Mouse (Mus musculus) hindbrain, embryonic 13.5 days (tissue): ENCODE measurements at regions not wholly inside any gene's neighbourhood (a gene's known extent, or its start where the extent isn't known, plus 50 kb on each side); places are given as distances from the start of the nearest gene placed in this dataset.

ENCODE experiments used
- ATAC-seq: fragments of 200-750 bp; cut with Nextera tagmentation; 2 replicates; pipeline ENCODE4 v1.8.0; 2017; ENCODE audit warnings: moderate TSS enrichment; ENCODE audit not compliant: low FRiP score
- H3K27ac ChIP-seq: fragments of 300-500 bp; sonication (generic); 2 replicates; pipeline ENCODE4 v1.5.1; 2015; ENCODE audit warnings: inconsistent platforms, mild to moderate bottlenecking, moderate library complexity
- H3K27me3 ChIP-seq: fragments of 300-500 bp; sonication (generic); 2 replicates; pipeline ENCODE4 v1.6.1; 2015; ENCODE audit warnings: mild to moderate bottlenecking, inconsistent platforms
- H3K36me3 ChIP-seq: fragments of 300-500 bp; sonication (generic); 2 replicates; pipeline ENCODE4 v1.6.1; 2015; ENCODE audit warnings: mild to moderate bottlenecking, inconsistent platforms
- H3K4me1 ChIP-seq: fragments of 300-500 bp; sonication (generic); replicated peaks from 2 replicates; pipeline ENCODE4 v1.6.1; 2015; ENCODE audit warnings: inconsistent platforms
- H3K4me2 ChIP-seq: fragments of 300-500 bp; sonication (generic); 2 replicates; pipeline ENCODE4 v1.6.1; 2015; ENCODE audit warnings: inconsistent platforms, mild to moderate bottlenecking, moderate library complexity
- H3K4me3 ChIP-seq: fragments of 300-500 bp; sonication (generic); 2 replicates; pipeline ENCODE4 v1.5.1; 2015; ENCODE audit warnings: mild to moderate bottlenecking, inconsistent platforms
- H3K9ac ChIP-seq: fragments of 300-500 bp; sonication (generic); 2 replicates; pipeline ENCODE4 v1.6.1; 2015; ENCODE audit warnings: mild to moderate bottlenecking, inconsistent platforms
- H3K9me3 ChIP-seq: fragments of 300-500 bp; sonication (generic); 2 replicates; pipeline ENCODE4 v1.6.1; 2016; ENCODE audit warnings: inconsistent platforms
- WGBS: fragments of 180-500 bp; shearing (Covaris S2); methylation state at CpG from one replicate; pipeline ENCODE4 v1.1.7; 2015; 5-methylcytosine and 5-hydroxymethylcytosine counted together

- ATAC-seq = no peak
- Histone ChIP-seq H3K9ac (no peak overlapping the region), H3K4me2 (no peak overlapping the region), H3K27me3 (no peaks in the 10 kb centered on the region), H3K4me3 (no peak overlapping the region), H3K27ac (peak overlapping the region; percentile 86), H3K9me3 (no peaks in the 10 kb centered on the region), H3K36me3 (no peaks in the 10 kb centered on the region), H3K4me1 (peaks cover 22% of the 10 kb centered on the region)
Measured at GRCm38 (mm10) chr17:9777165-9777564, 107.6 kb upstream of the Pabpc6 start.

- 26% methylated on average over 8 of the region's 9 CpGs for WGBS
- H3K4me2 ChIP-seq = no peak overlapping the region
Measured at GRCm38 (mm10) chr17:9776286-9777016, 106.9 kb upstream of the Pabpc6 start.

GRCm38 (mm10) chr17:9775668-9776151, 106.2 kb upstream of the Pabpc6 start:
- H3K36me3 ChIP-seq = no peaks in the 10 kb centered on the region
- WGBS = 18% methylated on average over 9 of the region's 9 CpGs
- H3K4me2 ChIP-seq = no peak overlapping the region
- no peaks in the 10 kb centered on the region for H3K27me3 ChIP-seq
- H3K9me3 ChIP-seq = no peaks in the 10 kb centered on the region
- peak; percentile 91 for ATAC-seq
- no peak overlapping the region for H3K9ac ChIP-seq
- H3K27ac ChIP-seq = peak overlapping the region; percentile 85
- no peak overlapping the region for H3K4me3 ChIP-seq
- peaks cover 22% of the 10 kb centered on the region for H3K4me1 ChIP-seq

More at GRCm38 (mm10) chr17:9776286-9777016, 106.9 kb upstream of the Pabpc6 start:
- H3K4me1 ChIP-seq = peaks cover 22% of the 10 kb centered on the region
- H3K4me3 ChIP-seq = no peak overlapping the region
- H3K9me3 ChIP-seq = no peaks in the 10 kb centered on the region
- no peaks in the 10 kb centered on the region for H3K27me3 ChIP-seq
- H3K36me3 ChIP-seq = no peaks in the 10 kb centered on the region
- no peak overlapping the region for H3K9ac ChIP-seq
- H3K27ac ChIP-seq = peak overlapping the region; percentile 86
- peak; percentile 81 for ATAC-seq

- Histone ChIP-seq H3K36me3 (no peaks in the 10 kb centered on the region), H3K4me3 (no peak overlapping the region), H3K4me1 (peaks cover 22% of the 10 kb centered on the region), H3K9ac (no peak overlapping the region), H3K9me3 (no peaks in the 10 kb centered on the region), H3K27me3 (no peaks in the 10 kb centered on the region), H3K4me2 (no peak overlapping the region), H3K27ac (peak overlapping the region; percentile 85)
- 54% methylated on average over 11 of the region's 11 CpGs for WGBS
- peak; percentile 41; the same call in 1 of the 2 replicates for ATAC-seq
Measured at GRCm38 (mm10) chr17:9774740-9775629, 105.5 kb upstream of the Pabpc6 start.

- ATAC-seq = no peak
- 76% methylated on average over 2 of the region's 2 CpGs for WGBS
- no peaks in the 10 kb centered on the region for H3K36me3 ChIP-seq
- no peak overlapping the region for H3K9ac ChIP-seq
- H3K4me1 ChIP-seq = peaks cover 22% of the 10 kb centered on the region
- H3K27ac ChIP-seq = peak overlapping the region; percentile 85
- H3K4me2 ChIP-seq = no peak overlapping the region
- H3K27me3 ChIP-seq = no peaks in the 10 kb centered on the region
- H3K9me3 ChIP-seq = no peaks in the 10 kb centered on the region
- no peak overlapping the region for H3K4me3 ChIP-seq
Measured at GRCm38 (mm10) chr17:9773744-9774143, 104.2 kb upstream of the Pabpc6 start.

GRCm38 (mm10) chr17:9768275-9768674, 98.8 kb upstream of the Pabpc6 start:
- no peak overlapping the region for H3K4me3 ChIP-seq
- no peaks in the 10 kb centered on the region for H3K27me3 ChIP-seq
- H3K27ac ChIP-seq = no peak overlapping the region
- H3K4me2 ChIP-seq = no peak overlapping the region
- H3K4me1 ChIP-seq = peaks cover 21% of the 10 kb centered on the region
- ATAC-seq = no peak
- no peaks in the 10 kb centered on the region for H3K9me3 ChIP-seq
- no peaks in the 10 kb centered on the region for H3K36me3 ChIP-seq
- H3K9ac ChIP-seq = no peak overlapping the region

GRCm38 (mm10) chr17:9765680-9766250, 96.2 kb upstream of the Pabpc6 start:
- no peak overlapping the region; the same call in 1 of the 2 replicates for H3K4me2 ChIP-seq
- H3K9me3 ChIP-seq = no peaks in the 10 kb centered on the region
- H3K27me3 ChIP-seq = no peaks in the 10 kb centered on the region
- H3K4me1 ChIP-seq = peaks cover 36% of the 10 kb centered on the region
- H3K27ac ChIP-seq = peak overlapping the region; percentile 87
- 30% methylated on average over 5 of the region's 5 CpGs for WGBS
- H3K4me3 ChIP-seq = no peak overlapping the region
- ATAC-seq = no peak
- no peak overlapping the region for H3K9ac ChIP-seq
- no peaks in the 10 kb centered on the region for H3K36me3 ChIP-seq

GRCm38 (mm10) chr17:9764701-9765359, 95.3 kb upstream of the Pabpc6 start:
- peak overlapping the region; percentile 59 for H3K4me2 ChIP-seq
- peak overlapping the region; percentile 87 for H3K27ac ChIP-seq
- WGBS = under 1% methylated on average over 22 of the region's 22 CpGs
- H3K36me3 ChIP-seq = no peaks in the 10 kb centered on the region
- no peaks in the 10 kb centered on the region for H3K9me3 ChIP-seq
- peak overlapping the region; percentile 39 for H3K4me3 ChIP-seq
- peak; percentile 87 for ATAC-seq
- H3K27me3 ChIP-seq = no peaks in the 10 kb centered on the region
- H3K4me1 ChIP-seq = peaks cover 44% of the 10 kb centered on the region
- peak overlapping the region; percentile 51 for H3K9ac ChIP-seq

- Histone ChIP-seq H3K4me3 (peak overlapping the region; percentile 26), H3K27me3 (no peaks in the 10 kb centered on the region), H3K4me1 (peaks cover 49% of the 10 kb centered on the region), H3K4me2 (peak overlapping the region; percentile 59), H3K9me3 (no peaks in the 10 kb centered on the region), H3K27ac (peak overlapping the region; percentile 88), H3K36me3 (no peaks in the 10 kb centered on the region), H3K9ac (peak overlapping the region; percentile 63)
- ATAC-seq = peak; percentile 47; the same call in 1 of the 2 replicates
- WGBS = 5% methylated on average over 8 of the region's 9 CpGs
Measured at GRCm38 (mm10) chr17:9764041-9764606, 94.6 kb upstream of the Pabpc6 start.

- peak overlapping the region; percentile 59; the same call in 1 of the 2 replicates for H3K4me2 ChIP-seq
- no peak overlapping the region for H3K4me3 ChIP-seq
- 9% methylated on average over 9 of the region's 9 CpGs for WGBS
- H3K27ac ChIP-seq = peak overlapping the region; percentile 88
- H3K4me1 ChIP-seq = peaks cover 49% of the 10 kb centered on the region
- no peak overlapping the region for H3K9ac ChIP-seq
- H3K27me3 ChIP-seq = no peaks in the 10 kb centered on the region
- no peaks in the 10 kb centered on the region for H3K36me3 ChIP-seq
- no peaks in the 10 kb centered on the region for H3K9me3 ChIP-seq
- ATAC-seq = no peak
Measured at GRCm38 (mm10) chr17:9763110-9763509, 93.6 kb upstream of the Pabpc6 start.

GRCm38 (mm10) chr17:9762436-9762835, 92.9 kb upstream of the Pabpc6 start:
- peak overlapping the region; percentile 71 for H3K27ac ChIP-seq
- no peaks in the 10 kb centered on the region for H3K27me3 ChIP-seq
- no peak for ATAC-seq
- no peak overlapping the region for H3K4me2 ChIP-seq
- H3K9ac ChIP-seq = no peak overlapping the region
- 21% methylated on average over 7 of the region's 7 CpGs for WGBS
- H3K4me3 ChIP-seq = no peak overlapping the region
- no peaks in the 10 kb centered on the region for H3K36me3 ChIP-seq
- H3K4me1 ChIP-seq = peaks cover 49% of the 10 kb centered on the region
- no peaks in the 10 kb centered on the region for H3K9me3 ChIP-seq
